Mouse (Mus musculus) effector memory CD4-positive, alpha-beta T cell, adult 7 months (primary cell): ENCODE results near the gene Cd33. TPM values are rescaled to one million over a fixed set of nuclear protein-coding genes. Genes with fewer than 3 reads are reported as not detected.

Source experiments
- polyA plus RNA-seq: library from polyadenylated mRNA; unstranded; fragments of 100-300 nt; shearing (Covaris generic); gene quantifications from one replicate; pipeline ENCODE4 v1.2.1, GENCODE M21; 2017

Gene Cd33
- not detected for polyA plus RNA-seq

DNA sequence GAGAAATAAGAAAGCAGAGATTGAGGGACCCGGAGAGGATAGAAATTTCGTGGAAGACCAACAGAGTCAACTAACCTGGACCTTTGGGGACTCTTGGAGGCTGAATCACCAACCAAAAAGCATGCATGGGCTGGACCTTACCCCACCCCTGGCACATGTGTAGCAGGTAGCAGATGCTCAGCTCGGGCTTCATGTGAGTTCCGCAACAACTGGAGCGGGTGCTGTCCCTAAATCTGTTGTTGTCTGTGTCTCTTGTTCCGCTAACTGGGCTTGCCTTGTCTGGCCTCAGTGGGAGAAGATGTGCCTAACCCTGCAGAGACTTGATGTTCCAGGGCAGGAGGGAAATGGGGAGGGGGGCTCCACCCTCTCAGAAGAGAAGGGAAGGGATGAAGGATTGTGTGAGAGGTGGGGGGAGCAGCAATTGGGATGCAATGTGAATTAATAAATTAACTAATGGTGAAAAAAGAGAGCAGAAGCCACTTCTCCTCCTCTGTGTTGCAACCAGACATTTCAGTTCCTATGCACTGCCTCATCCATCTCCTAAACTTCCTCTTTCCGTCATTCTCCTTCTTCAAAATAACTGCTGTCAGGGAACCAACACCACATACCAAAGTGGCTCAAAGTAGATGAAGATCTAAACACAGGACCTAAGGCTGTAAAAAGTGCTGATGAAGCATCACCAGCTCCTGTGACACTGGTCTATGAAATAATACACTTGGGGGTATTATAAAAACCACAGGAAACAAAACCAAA is at the start of gene Cd33:
Gene Cd33, minus strand, starts transcription at position 204 of the 753 bp plus-strand sequence.

DNA sequence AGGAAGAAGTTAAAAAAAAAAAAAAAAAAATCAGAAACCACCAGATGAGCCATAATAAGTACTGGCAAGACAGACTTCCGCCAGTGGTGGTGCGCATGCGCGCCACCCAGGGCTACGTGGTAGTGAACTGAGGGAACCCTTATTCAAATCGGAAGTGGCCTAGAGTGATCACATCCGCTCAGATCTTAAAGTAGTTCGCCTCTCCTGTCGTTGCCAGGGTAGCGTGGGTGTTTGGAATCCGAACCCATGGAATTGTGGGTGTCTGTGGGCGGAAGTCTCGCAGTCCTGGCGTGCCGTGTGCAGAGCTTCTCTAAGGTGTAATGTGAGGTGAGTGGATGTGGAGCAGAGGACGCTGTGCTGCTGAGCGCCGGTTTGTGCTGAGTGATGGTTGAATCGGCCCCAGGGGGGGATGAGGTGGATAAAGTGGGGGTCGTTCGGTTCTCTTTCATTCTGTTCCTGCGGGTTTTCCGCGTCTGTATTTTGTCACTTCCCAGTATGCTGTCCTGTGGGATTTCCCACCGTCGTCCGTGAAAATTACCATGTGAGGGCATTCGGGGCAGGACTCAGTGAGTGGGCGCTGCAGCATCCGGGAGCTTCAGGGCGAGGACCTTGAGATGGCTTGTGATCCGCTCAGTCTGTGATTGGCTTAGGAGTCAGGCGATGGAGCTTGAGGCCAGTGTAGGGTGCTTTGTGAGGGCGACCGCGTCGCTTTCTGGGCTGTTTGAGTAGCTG is 35.4 kb upstream of the Cd33 start, which contains the start of gene Zfp719:
Gene Zfp719, plus strand, starts transcription at position 171 of the 732 bp plus-strand sequence.

DNA sequence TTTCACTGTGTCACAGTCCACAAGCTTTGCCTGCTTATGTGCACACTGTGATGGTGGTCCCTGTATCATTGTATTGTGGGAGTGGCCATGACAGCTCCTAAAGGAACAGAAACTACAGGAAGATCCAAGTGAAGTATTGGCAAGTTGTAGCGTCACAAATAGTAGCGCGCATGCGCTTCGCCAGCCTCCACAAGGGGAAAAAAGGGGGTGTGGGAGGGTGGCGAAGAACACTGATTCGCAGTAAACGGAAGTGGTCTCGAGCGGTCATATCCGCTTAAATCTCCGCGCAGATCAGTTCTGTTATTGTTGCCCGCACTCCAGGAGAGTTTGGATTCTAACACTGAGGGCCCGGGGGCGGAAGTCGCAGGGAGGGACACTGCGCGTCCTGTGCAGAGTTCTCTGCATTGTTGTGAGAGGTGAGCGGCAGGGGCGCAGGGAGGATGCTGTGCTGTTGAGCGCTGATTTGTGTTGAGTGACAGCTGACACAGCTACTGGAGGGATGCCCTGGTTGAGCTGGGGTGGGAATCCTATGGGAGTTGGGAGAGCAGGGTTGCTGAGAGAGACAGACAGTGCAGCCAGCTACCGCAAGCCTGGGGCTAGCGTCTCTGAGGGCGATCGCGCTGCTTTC is 17.9 kb upstream of the Cd33 start, which contains the start of gene Zfp658:
Gene Zfp658, plus strand, starts transcription at position 251 of the 628 bp plus-strand sequence.

DNA sequence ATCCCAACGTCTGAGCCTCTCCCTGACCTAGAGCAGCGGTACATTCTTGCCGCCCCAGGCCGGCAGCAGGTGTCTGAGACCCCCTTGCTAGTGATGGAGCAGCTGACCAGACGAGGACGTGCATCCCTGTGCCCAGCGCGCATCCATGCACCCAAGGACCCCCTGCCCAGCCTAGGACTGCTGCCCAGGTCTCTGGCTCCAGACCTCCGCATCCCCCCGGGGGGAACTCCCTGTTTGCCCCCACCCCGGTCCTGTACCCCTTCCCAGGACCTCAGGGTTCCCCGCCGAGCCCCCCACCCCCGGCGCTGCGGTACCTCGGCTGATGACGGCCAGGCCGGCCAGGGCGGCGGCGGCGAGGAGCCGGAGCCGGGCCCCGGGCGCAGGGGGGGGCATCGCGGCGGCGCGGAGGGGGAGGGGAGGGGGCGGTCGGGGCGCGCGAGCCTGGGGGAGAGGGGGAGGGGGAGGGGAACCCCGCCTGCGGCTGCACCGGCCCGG is 54.5 kb downstream of the Cd33 start, which contains the start of gene Iglon5:
Gene Iglon5, minus strand, starts transcription at position 445 of the 495 bp plus-strand sequence.

Other genes with a start within 250 kb of the Cd33 start
- 19.3 TPM for gene Zfp715, start 231.1 kb downstream of the Cd33 start, polyA plus RNA-seq
- not detected for gene Siglecf, start 193.1 kb downstream of the Cd33 start, polyA plus RNA-seq
- 0.24 TPM for gene Siglecg, start 136.2 kb downstream of the Cd33 start, polyA plus RNA-seq
- not detected for gene Lim2, start 116.8 kb downstream of the Cd33 start, polyA plus RNA-seq
- 1,742 TPM for gene Nkg7, start 107.4 kb downstream of the Cd33 start, polyA plus RNA-seq
- not detected for gene Cldnd2, start 103.6 kb downstream of the Cd33 start, polyA plus RNA-seq
- gene Etfb, start 100.3 kb downstream of the Cd33 start, polyA plus RNA-seq: 73.5 TPM
- not detected for gene Gm45233, start 100.3 kb downstream of the Cd33 start, polyA plus RNA-seq
- 5.9 TPM for gene Vsig10l, start 81.3 kb downstream of the Cd33 start, polyA plus RNA-seq
- gene Iglon5, start 54.4 kb downstream of the Cd33 start, polyA plus RNA-seq: not detected
- gene 4931406B18Rik, start 38.5 kb downstream of the Cd33 start, polyA plus RNA-seq: not detected
- gene Zfp658, start 17.8 kb upstream of the Cd33 start, polyA plus RNA-seq: 1.8 TPM
- gene Zfp719, start 35.2 kb upstream of the Cd33 start, polyA plus RNA-seq: 6.4 TPM
- not detected for gene Zfp819, start 62.7 kb upstream of the Cd33 start, polyA plus RNA-seq
- not detected for gene Ceacam18, start 90.3 kb upstream of the Cd33 start, polyA plus RNA-seq
- not detected for gene Siglece, start 115.7 kb upstream of the Cd33 start, polyA plus RNA-seq
- gene Ctu1, start 127.6 kb upstream of the Cd33 start, polyA plus RNA-seq: 4.6 TPM
- gene Klk14, start 146.0 kb upstream of the Cd33 start, polyA plus RNA-seq: not detected
- not detected for gene Klk13, start 168.1 kb upstream of the Cd33 start, polyA plus RNA-seq
- gene Klk12, start 224.5 kb upstream of the Cd33 start, polyA plus RNA-seq: not detected
- 0.30 TPM for gene Klk11, start 230.2 kb upstream of the Cd33 start, polyA plus RNA-seq
- 0.56 TPM for gene Klk10, start 236.6 kb upstream of the Cd33 start, polyA plus RNA-seq
- gene Klk9, start 247.5 kb upstream of the Cd33 start, polyA plus RNA-seq: 0.60 TPM